24 mouse cellular contexts compared by ENCODE assay signal in genomic region chr7:61644893-61645545, GRCm38 (mm10).
DNase-seq lines count a peak whose midpoint lies in the region; ATAC-seq and TF ChIP-seq lines count a peak whose summit lies in the region.
"Had no signal": no experiment of that assay in that cellular context is flagged by ENCODE, and none has a peak within 500 bp of the region (broad histone marks: within the 10 kb centered on the region; RNA-seq: fewer than 3 reads in every experiment).

No protein-coding gene starts in this region.

- no peak for TF ChIP-seq CTCF in layer of hippocampus, adult 2 months (conservative IDR thresholded peaks at IDR 0.05)

- ATAC-seq in megakaryocyte, adult 5-6 weeks (ENCODE audit: poor library complexity, severe bottlenecking): no peak
- ATAC-seq: forebrain, embryonic 13.5 days; liver, postnatal 0 days had no signal

- intact Hi-C loops in left cerebral cortex, postnatal 14 days (cut with DNase I): no loop called here

- H3K4me3 ChIP-seq in layer of hippocampus, adult 2 months: no peak overlapping the region
- H3K4me3 ChIP-seq: forebrain, embryonic 13.5 days; heart, embryonic 10.5 days; hindbrain, embryonic 13.5 days; megakaryocyte, embryonic 14.5 days; neural tube, embryonic 12.5 days had no signal

- DNase-seq in left cerebral cortex, postnatal 14 days (ENCODE audit: low spot score in 2 of 2): peak; percentile 1 to 11
- DNase-seq in left cerebral cortex, adult 11 months (ENCODE audit: low spot score): no peak
- DNase-seq in right cerebral cortex, adult 2 months (ENCODE audit: low spot score in 2 of 2): peak; percentile 5 to 11
- DNase-seq in right cerebral cortex, postnatal 14 days: no peak
- peak in 1 of 2 experiments; percentile 34 for DNase-seq in layer of hippocampus, adult 2 months (ENCODE audit: low spot score in 2 of 2)
- DNase-seq in right cerebral cortex, postnatal 25 days: peak; percentile 3
- no peak for DNase-seq in kidney, postnatal 14 days
- DNase-seq: adrenal gland, adult 2 months; B cell, adult 2 months; cerebellum, adult 9-11 months; heart, postnatal 10 days; kidney, adult 8-10 months; kidney, postnatal 4 days; liver; liver, postnatal 0 days; lung, postnatal 10 days; spleen, adult 18-20 months; thymus, postnatal 36 days had no signal

- H3K27ac ChIP-seq in layer of hippocampus, adult 2 months: peak overlapping the region; percentile 76
- H3K27ac ChIP-seq: forebrain, embryonic 13.5 days; heart, embryonic 10.5 days; hindbrain, embryonic 13.5 days; neural tube, embryonic 12.5 days had no signal

Comparison
In these comparisons a context has a peak if more than half of its experiments do, and no peak if none do; other contexts are left out.
1. DNase-seq: peak in left cerebral cortex, postnatal 14 days (2 of 2), right cerebral cortex, adult 2 months (2 of 2) and right cerebral cortex, postnatal 25 days (single experiment); none in left cerebral cortex, adult 11 months (single experiment), right cerebral cortex, postnatal 14 days (single experiment) and kidney, postnatal 14 days (single experiment).